Mouse (Mus musculus): ENCODE measurements at regions not wholly inside any gene's neighbourhood (a gene's known extent, or its start where the extent isn't known, plus 50 kb on each side); places are given as distances from the start of the nearest gene placed in this dataset.

- TF ChIP-seq CTCF (IDR thresholded peaks at IDR 0.05; ENCODE audit: low read depth, low read length) (no peak), POLR2A (IDR thresholded peaks at IDR 0.05; ENCODE audit: extremely low read depth, insufficient read depth, low read length) (no peak)
Observed at GRCm38 (mm10) chr15:5695015-5695414, 451.0 kb upstream of the Ptger4 start.
